ENCODE assay signal across 8 mouse cellular contexts in the genomic region with DNA sequence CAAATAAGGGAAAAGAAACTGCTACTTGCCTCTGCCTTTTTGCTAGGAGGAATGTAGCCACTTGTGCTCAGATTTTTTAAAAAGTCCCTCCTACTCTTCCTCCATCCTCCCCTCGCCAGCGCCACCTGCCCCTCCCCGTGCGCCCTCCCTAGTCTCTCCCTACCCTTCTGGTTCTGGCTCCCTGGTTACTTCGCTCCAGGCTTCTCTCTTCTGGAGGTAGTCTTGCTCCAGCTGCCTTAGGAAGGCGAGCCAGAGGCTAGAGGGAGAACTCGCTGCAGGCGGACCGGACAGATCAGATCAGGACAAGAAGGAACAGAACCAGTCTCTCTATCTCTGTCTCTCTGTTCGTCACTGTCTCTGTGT. TPM values are rescaled to one million over a fixed set of nuclear protein-coding genes. Genes with fewer than 3 reads are reported as not detected.
DNase-seq lines count a peak whose midpoint lies in the region; ATAC-seq and TF ChIP-seq lines count a peak whose summit lies in the region.

TSS of gene Bmp3 (plus strand) at position 152 of the 363 bp plus-strand sequence.

- peak within 1 kb of the TSS; percentile 17 for H3K4me3 ChIP-seq in cerebellum, adult 2 months (replicated peaks; ENCODE audit: insufficient read depth, low read depth, low read length)
- peak within 1 kb of the TSS; percentile 47 for H3K4me3 ChIP-seq in ES-Bruce4 (ENCODE audit: low read depth, low read length)
- H3K4me3 ChIP-seq in lung, embryonic 15.5 days: peak within 1 kb of the TSS; percentile 65

- H3K27me3 ChIP-seq in cerebellum, adult 2 months (ENCODE audit: control insufficient read depth, insufficient read depth, low read length): peaks cover 1% of the 10 kb centered on the region; the same call in 1 of the 2 replicates
- peaks cover 7% of the 10 kb centered on the region for H3K27me3 ChIP-seq in ES-Bruce4 (ENCODE audit: control insufficient read depth, insufficient read depth, low read length, poor library complexity, severe bottlenecking)
- peaks cover 45% of the 10 kb centered on the region for H3K27me3 ChIP-seq in lung, embryonic 15.5 days

- no peaks in the 10 kb centered on the region for H3K4me1 ChIP-seq in cerebellum, adult 2 months (ENCODE audit: control insufficient read depth, insufficient read depth, low read length)
- no peaks in the 10 kb centered on the region for H3K4me1 ChIP-seq in ES-Bruce4 (ENCODE audit: control insufficient read depth, insufficient read depth, low read length)
- H3K4me1 ChIP-seq in lung, embryonic 15.5 days: peaks cover 6% of the 10 kb centered on the region; the same call in 1 of the 2 replicates

- ATAC-seq in frontal cortex, adult (ENCODE audit: low TSS enrichment): peak; percentile 87
- ATAC-seq in lung, embryonic 15.5 days (ENCODE audit: borderline replicate concordance, extremely low read depth, low FRiP score, low TSS enrichment): peak; percentile 68
- ATAC-seq in monocyte, adult 5-6 weeks (replicated peaks; ENCODE audit: insufficient number of reproducible peaks, low FRiP score, low TSS enrichment, poor library complexity, severe bottlenecking): no peak

- no peak within 1 kb of the TSS for H3K27ac ChIP-seq in cerebellum, adult 2 months (ENCODE audit: insufficient read depth, low read length)
- no peak within 1 kb of the TSS for H3K27ac ChIP-seq in ES-Bruce4 (ENCODE audit: insufficient read depth, low read length)
- H3K27ac ChIP-seq in lung, embryonic 15.5 days: peak within 1 kb of the TSS; percentile 53

- peak within 1 kb of the TSS; percentile 33; the same call in 1 of the 2 replicates for H3K9ac ChIP-seq in ES-Bruce4 (ENCODE audit: low read depth, poor library complexity, severe bottlenecking)
- H3K9ac ChIP-seq in lung, embryonic 15.5 days: peak within 1 kb of the TSS; percentile 48

- TF ChIP-seq EP300 in ES-Bruce4 (IDR thresholded peaks at IDR 0.05; ENCODE audit: insufficient read depth, low read depth, low read length): no peak

- TF ChIP-seq CTCF in cerebellum, adult 2 months (IDR thresholded peaks at IDR 0.05; ENCODE audit: borderline replicate concordance, insufficient read depth, low read depth, low read length): no peak
- no peak for TF ChIP-seq CTCF in ES-Bruce4 (IDR thresholded peaks at IDR 0.05; ENCODE audit: low read depth, low read length)

- no peak for TF ChIP-seq POLR2A in cerebellum, adult 2 months (IDR thresholded peaks at IDR 0.05; ENCODE audit: borderline replicate concordance, insufficient read depth, low read length)
- no peak for TF ChIP-seq POLR2A in ES-Bruce4 (IDR thresholded peaks at IDR 0.05; ENCODE audit: insufficient read depth, low read length)

- WGBS in cerebellum, adult 2 months: 11% methylated on average over 10 of the region's 10 CpGs
- 5% methylated on average over 10 of the region's 10 CpGs for WGBS in lung, embryonic 15.5 days

- H3K4me2 ChIP-seq in lung, embryonic 15.5 days: peak within 1 kb of the TSS; percentile 99

- no peaks in the 10 kb centered on the region for H3K9me3 ChIP-seq in ES-Bruce4 (replicated peaks; ENCODE audit: control insufficient read depth, insufficient read depth, low read length, poor library complexity, severe bottlenecking)
- no peaks in the 10 kb centered on the region for H3K9me3 ChIP-seq in lung, embryonic 15.5 days

- no peak for DNase-seq in cerebellum, adult 2 months
- no peak for DNase-seq in cerebellum, adult 11 months
- DNase-seq in kidney, postnatal 10 days: peak; percentile 41
- DNase-seq in right cerebral cortex, postnatal 4 days: peak; percentile 45

- no peaks in the 10 kb centered on the region for H3K36me3 ChIP-seq in ES-Bruce4 (ENCODE audit: control insufficient read depth, insufficient read depth, low read length, poor library complexity, severe bottlenecking)
- no peaks in the 10 kb centered on the region for H3K36me3 ChIP-seq in lung, embryonic 15.5 days

RNA-seq across cellular contexts. Expression of gene Bmp3, which starts in this region (rescaled TPM):
- 0.13 and 0.23 TPM in 2 replicates for polyA plus RNA-seq in cerebellum, adult 2 months (2012; rRNA removed)
- 0.61 and 0.66 TPM in 2 replicates for polyA plus RNA-seq in ES-Bruce4 (2011; ENCODE audit: insufficient read depth, insufficient read length, low read depth, missing spikeins)
- polyA plus RNA-seq in lung, embryonic 15.5 days (2015; fragmentation: Nextera tagmentation; extraction: Ambion mirVana): 6.9 and 7.7 TPM in 2 replicates
- not detected in 3 replicates for total RNA-seq in monocyte, adult 5-6 weeks (2017)

Comparison
In these comparisons a context has a peak if more than half of its experiments do, and no peak if none do; other contexts are left out.
1. DNase-seq: peak in kidney, postnatal 10 days (single experiment) and right cerebral cortex, postnatal 4 days (single experiment); none in cerebellum, adult 2 months (0 of 2) and cerebellum, adult 11 months (single experiment).
2. Peak in every context shown above with its lines, with median percentiles within 50 percentile points of each other: H3K4me3 ChIP-seq.